ENCODE assay signal across 21 mouse cellular contexts in the genomic region with DNA sequence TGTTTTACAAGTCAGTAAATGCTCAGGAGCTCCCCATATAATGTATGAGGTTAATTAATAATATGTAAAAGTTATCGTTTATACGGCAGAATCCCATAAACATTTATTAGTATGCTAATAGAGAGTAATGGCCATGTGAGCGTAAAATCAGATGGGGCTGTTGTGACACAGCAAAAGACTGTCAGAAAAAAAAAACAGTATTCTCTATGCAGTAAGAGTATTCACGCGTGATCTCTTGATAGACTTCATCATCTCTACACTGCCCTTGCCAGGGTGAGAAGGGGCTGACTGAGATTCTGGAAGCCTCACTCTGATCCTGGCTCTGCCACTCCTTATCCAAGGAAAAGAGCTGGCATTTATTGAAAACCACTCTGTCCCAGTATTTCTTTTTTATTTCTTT.
DNase-seq lines count a peak whose midpoint lies in the region; ATAC-seq lines count a peak whose summit lies in the region.
"Had no signal": no experiment of that assay in that cellular context is flagged by ENCODE, and none has a peak within 500 bp of the region (broad histone marks: within the 10 kb centered on the region; RNA-seq: fewer than 3 reads in every experiment).

No protein-coding gene starts in this region.

- H3K4me2 ChIP-seq in neural tube, embryonic 13.5 days = no peak overlapping the region
- H3K4me2 ChIP-seq in neural tube, embryonic 14.5 days (ENCODE audit: low read depth, low read length) = no peak overlapping the region
- no peak overlapping the region for H3K4me2 ChIP-seq in neural tube, embryonic 15.5 days

- H3K4me3 ChIP-seq in neural tube, embryonic 13.5 days = no peak overlapping the region
- H3K4me3 ChIP-seq in neural tube, embryonic 14.5 days (ENCODE audit: low read depth, low read length) = no peak overlapping the region
- H3K4me3 ChIP-seq in neural tube, embryonic 15.5 days (replicated peaks) = no peak overlapping the region

- H3K36me3 ChIP-seq in neural tube, embryonic 13.5 days = no peaks in the 10 kb centered on the region
- H3K36me3 ChIP-seq in neural tube, embryonic 14.5 days (ENCODE audit: control insufficient read depth, insufficient read depth, low read length) = no peaks in the 10 kb centered on the region
- no peaks in the 10 kb centered on the region for H3K36me3 ChIP-seq in neural tube, embryonic 15.5 days
- H3K36me3 ChIP-seq: G1E had no signal

- no peaks in the 10 kb centered on the region for H3K9me3 ChIP-seq in neural tube, embryonic 13.5 days
- no peaks in the 10 kb centered on the region for H3K9me3 ChIP-seq in neural tube, embryonic 14.5 days (ENCODE audit: control insufficient read depth, low read length)
- H3K9me3 ChIP-seq in neural tube, embryonic 15.5 days (replicated peaks) = no peaks in the 10 kb centered on the region

- no peak overlapping the region for H3K27ac ChIP-seq in neural tube, embryonic 13.5 days (replicated peaks)
- H3K27ac ChIP-seq in neural tube, embryonic 14.5 days (ENCODE audit: low read depth, low read length) = no peak overlapping the region
- no peak overlapping the region for H3K27ac ChIP-seq in neural tube, embryonic 15.5 days (replicated peaks)

- H3K4me1 ChIP-seq in neural tube, embryonic 13.5 days (replicated peaks) = peaks cover 10% of the 10 kb centered on the region
- H3K4me1 ChIP-seq in neural tube, embryonic 14.5 days (ENCODE audit: control insufficient read depth, insufficient read depth, low read length) = no peaks in the 10 kb centered on the region; the same call in 1 of the 2 replicates
- H3K4me1 ChIP-seq in neural tube, embryonic 15.5 days = peaks cover 5% of the 10 kb centered on the region; the same call in 1 of the 2 replicates

- intact Hi-C loops in heart, postnatal 14 days (cut with DNase I) = no loop called here

- H3K27me3 ChIP-seq in neural tube, embryonic 13.5 days = no peaks in the 10 kb centered on the region
- no peaks in the 10 kb centered on the region for H3K27me3 ChIP-seq in neural tube, embryonic 14.5 days (ENCODE audit: control insufficient read depth, insufficient read depth, low read length)
- H3K27me3 ChIP-seq in neural tube, embryonic 15.5 days (replicated peaks) = no peaks in the 10 kb centered on the region
- H3K27me3 ChIP-seq: CH12.LX, Patski had no signal

- no peak overlapping the region for H3K9ac ChIP-seq in neural tube, embryonic 13.5 days
- H3K9ac ChIP-seq in neural tube, embryonic 14.5 days (replicated peaks; ENCODE audit: low read depth, low read length) = no peak overlapping the region
- no peak overlapping the region for H3K9ac ChIP-seq in neural tube, embryonic 15.5 days (replicated peaks)

- ATAC-seq in neural tube, embryonic 13.5 days (ENCODE audit: low read depth) = peak; percentile 55; the same call in 1 of the 2 replicates
- ATAC-seq in neural tube, embryonic 14.5 days (ENCODE audit: low read depth) = peak; percentile 61; the same call in 1 of the 2 replicates
- ATAC-seq in neural tube, embryonic 15.5 days (ENCODE audit: low FRiP score) = no peak; the same call in 1 of the 2 replicates
- ATAC-seq: activated CD4-positive, CD25-positive, alpha-beta regulatory T cell, adult 4 months; CD4-positive, CD25-positive, alpha-beta regulatory T cell, adult 4 months; Patski had no signal

- peak; percentile 15 for DNase-seq in heart, adult 11 months
- DNase-seq in heart, postnatal 14 days = no peak
- DNase-seq in neural tube, embryonic 10.5 days (ENCODE audit: extremely low spot score, low spot score) = no peak
- DNase-seq: adrenal gland, adult 2 months; adrenal gland, adult 8-10 months; adrenal gland, postnatal 10 days; adrenal gland, postnatal 14 days; adrenal gland, postnatal 25 days; adrenal gland, postnatal 36 days; B cell, adult 2 months; cerebellum, adult 11 months; cerebellum, adult 11-12 months; cerebellum, adult 18-20 months had no signal

- WGBS in neural tube, embryonic 13.5 days = 56% methylated on average over 5 of the region's 5 CpGs
- WGBS in neural tube, embryonic 14.5 days = 50% methylated on average over 5 of the region's 5 CpGs
- WGBS in neural tube, embryonic 15.5 days = 45% methylated on average over 5 of the region's 5 CpGs
